Mouse (Mus musculus): ENCODE data around the gene Dock4.
"Not testable (repeated sequence)": the region's sequence is repeated elsewhere in the genome, so short reads cannot be mapped to it uniquely, and the experiment has no call there.

The Dock4 gene

GRCm38 (mm10) chr12:40824251-40824650 lies 378.5 kb downstream of the Dock4 start:
- no peak for DNase-seq (ENCODE audit: low spot score)

- no peak for DNase-seq (ENCODE audit: low spot score)
Observed at GRCm38 (mm10) chr12:40825935-40826460, 380.2 kb downstream of the Dock4 start.

- DNase-seq (ENCODE audit: low spot score), result no peak
Observed at GRCm38 (mm10) chr12:40826491-40826890, 380.7 kb downstream of the Dock4 start.

GRCm38 (mm10) chr12:40828025-40828424 lies 382.3 kb downstream of the Dock4 start:
- DNase-seq (ENCODE audit: low spot score), result no peak

GRCm38 (mm10) chr12:40829269-40829668 lies 383.5 kb downstream of the Dock4 start:
- no peak for DNase-seq (ENCODE audit: low spot score)

GRCm38 (mm10) chr12:40832157-40832556 lies 386.4 kb downstream of the Dock4 start:
- DNase-seq (ENCODE audit: low spot score), result no peak

- DNase-seq (ENCODE audit: low spot score), result no peak
Observed at GRCm38 (mm10) chr12:40836924-40837323, 391.2 kb downstream of the Dock4 start.

- peak; percentile 15 for DNase-seq (ENCODE audit: low spot score)
Observed at GRCm38 (mm10) chr12:40837597-40838337, 392.0 kb downstream of the Dock4 start.

GRCm38 (mm10) chr12:40838338-40838695 lies 392.6 kb downstream of the Dock4 start:
- DNase-seq (ENCODE audit: low spot score), result no peak

GRCm38 (mm10) chr12:40838940-40839339 lies 393.2 kb downstream of the Dock4 start:
- DNase-seq (ENCODE audit: low spot score), result no peak

GRCm38 (mm10) chr12:40839817-40840216 lies 394.1 kb downstream of the Dock4 start:
- no peak for DNase-seq (ENCODE audit: low spot score)

GRCm38 (mm10) chr12:40842251-40842988 lies 396.7 kb downstream of the Dock4 start:
- DNase-seq (ENCODE audit: low spot score), result no peak

GRCm38 (mm10) chr12:40842991-40843390 lies 397.2 kb downstream of the Dock4 start:
- no peak for DNase-seq (ENCODE audit: low spot score)

- DNase-seq (ENCODE audit: low spot score), result no peak
Observed at GRCm38 (mm10) chr12:40843474-40844080, 397.8 kb downstream of the Dock4 start.

GRCm38 (mm10) chr12:40844324-40844723 lies 398.6 kb downstream of the Dock4 start:
- no peak for DNase-seq (ENCODE audit: low spot score)

GRCm38 (mm10) chr12:40854705-40855367 lies 409.1 kb downstream of the Dock4 start:
- no peak for DNase-seq (ENCODE audit: low spot score)

GRCm38 (mm10) chr12:40857466-40857865 lies 411.7 kb downstream of the Dock4 start:
- DNase-seq (ENCODE audit: low spot score), result no peak

GRCm38 (mm10) chr12:40858763-40859162 lies 413.0 kb downstream of the Dock4 start:
- DNase-seq (ENCODE audit: low spot score), result not testable (repeated sequence)

- DNase-seq (ENCODE audit: low spot score), result no peak
Observed at GRCm38 (mm10) chr12:40870387-40870786, 424.6 kb downstream of the Dock4 start.

GRCm38 (mm10) chr12:40872716-40873115 lies 427.0 kb downstream of the Dock4 start:
- no peak for DNase-seq (ENCODE audit: low spot score)

- not testable (repeated sequence) for DNase-seq (ENCODE audit: low spot score)
Observed at GRCm38 (mm10) chr12:40873267-40873666, 427.5 kb downstream of the Dock4 start.

GRCm38 (mm10) chr12:40884976-40885375 lies 439.2 kb downstream of the Dock4 start:
- DNase-seq (ENCODE audit: low spot score), result no peak
